Comparison of ENCODE assay signal across 11 mouse cellular contexts in the genomic region with DNA sequence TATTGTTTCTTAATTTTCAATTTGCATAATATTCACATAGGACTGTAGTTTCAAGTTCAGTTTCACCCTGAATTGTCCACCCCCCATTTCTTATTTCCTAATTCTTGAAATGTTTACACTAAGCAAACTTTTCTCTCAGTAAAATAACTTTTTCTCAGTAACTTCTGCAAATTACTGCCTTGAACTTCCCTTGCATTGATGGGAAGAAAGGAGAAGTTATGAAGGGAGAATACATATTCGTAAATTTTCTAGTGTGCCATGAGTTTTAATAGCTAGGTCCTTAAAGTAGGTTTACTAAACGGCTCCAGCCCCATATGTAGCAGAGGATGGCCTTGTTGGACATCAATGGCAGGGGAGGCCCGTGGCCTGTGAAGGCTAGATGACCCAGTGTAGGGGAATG. TPM values are rescaled to one million over a fixed set of nuclear protein-coding genes. Genes with fewer than 3 reads are reported as not detected.
"Had no signal": no experiment of that assay in that cellular context is flagged by ENCODE, and none has a peak within 500 bp of the region (broad histone marks: within the 10 kb centered on the region; RNA-seq: fewer than 3 reads in every experiment).

No protein-coding gene starts in this region.

RNA-seq across cellular contexts. Expression of a gene that starts 43.8 kb away (rescaled TPM):
- total RNA-seq: forebrain, postnatal 0 days; gastrocnemius, adult 18-20 months; gastrocnemius, adult 2 months; gastrocnemius, adult 8-10 months; gastrocnemius, postnatal 10 days; gastrocnemius, postnatal 14 days; gastrocnemius, postnatal 25 days; gastrocnemius, postnatal 36 days; gastrocnemius, postnatal 4 days; heart, adult 18-20 months; heart, adult 2 months had no signal
